Mouse (Mus musculus) adrenal gland, postnatal 36 days (tissue): ENCODE measurements around the gene Tescl. TPM values are rescaled to one million over a fixed set of nuclear protein-coding genes. Genes with fewer than 3 reads are reported as not detected.

Experiments used
- DNase-seq, 2 experiments: peaks; one replicate each; pipeline ENCODE4 v3.0.0; 2021; ENCODE audit warnings: mixed read lengths in 1 of 2
- long read RNA-seq, 2 experiments: library from polyadenylated mRNA; stranded (forward); transcript quantifications; one replicate each; pipeline ENCODE4 v2.0.0; 2021; ENCODE audit warnings: borderline sequencing depth in 2 of 2
- total RNA-seq, 2 experiments: library from RNA; stranded (reverse); gene quantifications; 2 replicates each; pipeline ENCODE4 v1.2.3; 2021

Gene Tescl
- under 1 TPM; 0.36 to 0.56 TPM for total RNA-seq
- long read RNA-seq, experiment 1: 0 reads
- long read RNA-seq, experiment 2, partial matches to known transcripts: 0 of 1 reads
- long read RNA-seq, experiment 2, other reads (novel, unspliced or antisense): 0 of 1 reads

GRCm38 (mm10) chr7:24333304-24333986, at the start of gene Tescl:
Tescl (minus strand) TSS chr7:24333936.
- peak in 1 of 2 experiments; percentile 15 for DNase-seq

GRCm38 (mm10) chr7:24382730-24383372, 49.1 kb upstream of the Tescl start:
- no peak for DNase-seq

GRCm38 (mm10) chr7:24380370-24380769, 46.6 kb upstream of the Tescl start:
- DNase-seq: no peak

DNA sequence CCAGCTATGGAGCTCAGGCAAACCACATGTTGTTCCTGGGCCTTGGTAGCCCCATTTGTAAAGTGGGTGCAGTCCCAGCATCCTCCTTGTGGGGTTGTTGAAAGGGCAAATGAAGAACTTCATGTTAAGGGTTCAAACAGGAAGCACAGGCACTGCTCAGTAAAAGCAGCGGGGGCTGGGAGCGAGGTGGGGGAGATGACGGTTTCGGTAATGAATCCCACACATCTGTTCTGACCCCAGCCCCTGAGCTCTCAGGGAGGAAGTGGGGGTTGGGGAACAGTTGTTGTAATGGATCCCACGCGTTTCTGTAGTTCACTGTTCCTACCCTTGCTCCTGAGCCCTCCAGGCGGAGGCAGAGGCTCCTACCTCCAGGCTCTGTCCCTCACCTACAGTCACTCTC, 46.2 kb upstream of the Tescl start:
- no peak for DNase-seq

GRCm38 (mm10) chr7:24378049-24378701, 44.4 kb upstream of the Tescl start:
- DNase-seq: no peak

DNA sequence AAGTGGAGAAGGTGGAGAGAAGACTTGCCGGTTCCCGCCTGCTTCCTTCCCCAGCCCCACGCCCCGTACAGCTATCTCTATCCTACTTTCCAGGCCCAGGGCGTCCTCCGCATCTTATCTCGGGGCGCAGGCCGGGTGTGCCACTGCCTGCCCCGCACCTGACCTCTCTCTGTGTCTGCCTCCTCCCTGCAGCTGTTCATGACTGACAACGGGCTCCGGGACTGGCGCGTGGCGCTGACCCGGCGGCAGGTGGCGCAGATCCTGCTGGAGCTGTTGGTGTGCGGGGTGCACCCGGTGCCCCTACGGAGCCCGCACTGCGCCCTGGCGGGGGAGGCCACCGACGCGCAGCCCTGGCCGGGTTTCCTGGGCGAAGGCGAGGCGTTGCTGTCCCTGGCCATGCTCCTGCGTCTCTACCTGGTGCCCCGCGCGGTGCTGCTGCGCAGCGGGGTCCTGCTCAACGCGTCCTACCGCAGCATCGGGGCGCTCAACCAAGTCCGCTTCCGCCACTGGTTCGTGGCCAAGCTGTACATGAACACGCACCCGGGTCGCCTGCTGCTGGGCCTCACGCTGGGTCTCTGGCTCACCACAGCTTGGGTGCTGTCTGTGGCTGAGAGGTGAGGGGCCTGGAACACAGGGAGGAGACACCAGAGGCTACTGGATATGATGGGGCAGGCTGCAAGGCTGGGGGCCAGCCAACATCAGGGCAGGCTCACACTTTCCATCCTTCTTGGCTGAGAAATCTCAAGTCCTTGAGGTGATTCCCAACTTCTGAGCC, 43.5 kb upstream of the Tescl start:
- peak; percentile 64 to 75 for DNase-seq

DNA sequence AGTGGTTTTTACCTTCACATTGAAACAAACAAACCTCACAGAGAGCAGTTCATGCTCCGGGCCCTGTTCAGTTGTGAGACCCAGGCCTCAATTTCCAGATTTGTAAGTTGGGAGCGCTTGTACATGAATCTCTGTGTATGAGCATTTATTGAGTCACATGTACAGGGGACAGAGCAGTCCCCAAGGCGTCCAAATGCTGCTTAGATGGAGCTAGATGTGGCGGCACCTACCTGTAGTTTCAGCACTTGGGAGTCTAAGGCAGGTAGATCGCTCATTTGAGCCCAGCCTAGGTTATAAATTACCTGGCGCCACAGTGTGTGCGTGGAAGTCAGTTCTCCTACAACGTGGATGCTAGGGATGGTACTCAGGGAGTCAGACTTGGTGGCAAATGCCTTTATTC, 42.7 kb upstream of the Tescl start:
- no peak for DNase-seq

- DNase-seq: peak in 1 of 2 experiments; percentile 43
Observed at GRCm38 (mm10) chr7:24373538-24374379, 40.0 kb upstream of the Tescl start.

DNA sequence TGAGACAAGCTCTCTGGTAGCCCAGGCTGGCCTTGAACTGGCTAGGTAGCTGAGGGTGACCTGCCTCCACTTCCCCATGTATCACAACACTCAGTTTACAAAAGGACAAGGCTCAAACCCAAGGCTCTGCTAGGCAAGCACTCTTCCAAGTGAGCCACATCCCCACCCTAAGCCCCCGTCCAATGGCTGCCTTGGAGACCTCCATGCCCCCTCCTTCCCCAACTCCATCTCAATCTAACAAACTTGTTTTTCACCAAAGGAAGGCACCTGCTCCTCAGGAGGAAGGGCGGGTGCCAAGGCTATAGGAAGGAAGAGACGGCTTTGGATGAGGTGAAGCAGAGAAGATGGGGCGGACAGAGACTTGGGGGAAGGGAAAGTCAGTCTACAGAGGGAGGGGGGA, 39.0 kb upstream of the Tescl start:
- no peak for DNase-seq

DNA sequence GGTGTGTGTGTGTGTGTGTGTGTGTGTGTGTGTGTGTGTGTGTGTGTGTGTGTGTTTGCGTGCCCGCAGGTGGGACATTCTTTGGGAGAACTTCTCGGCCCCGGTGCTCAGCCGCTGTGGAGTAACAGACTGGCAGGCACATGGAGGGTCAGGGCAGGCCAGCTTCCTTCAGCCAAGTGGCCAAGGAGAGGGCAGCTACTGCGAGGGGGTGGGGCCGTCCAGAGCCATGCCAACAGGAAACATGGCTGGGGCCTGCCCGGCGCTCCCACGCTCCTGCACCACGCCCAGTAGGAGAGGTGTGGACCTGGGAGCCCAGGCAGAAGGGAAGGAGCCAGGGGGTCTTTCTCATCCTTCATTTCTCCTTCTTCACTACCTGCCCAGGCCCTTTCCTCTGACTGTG, 38.6 kb upstream of the Tescl start:
- no peak for DNase-seq

- DNase-seq: no peak
Observed at GRCm38 (mm10) chr7:24371809-24372145, 38.0 kb upstream of the Tescl start.

DNA sequence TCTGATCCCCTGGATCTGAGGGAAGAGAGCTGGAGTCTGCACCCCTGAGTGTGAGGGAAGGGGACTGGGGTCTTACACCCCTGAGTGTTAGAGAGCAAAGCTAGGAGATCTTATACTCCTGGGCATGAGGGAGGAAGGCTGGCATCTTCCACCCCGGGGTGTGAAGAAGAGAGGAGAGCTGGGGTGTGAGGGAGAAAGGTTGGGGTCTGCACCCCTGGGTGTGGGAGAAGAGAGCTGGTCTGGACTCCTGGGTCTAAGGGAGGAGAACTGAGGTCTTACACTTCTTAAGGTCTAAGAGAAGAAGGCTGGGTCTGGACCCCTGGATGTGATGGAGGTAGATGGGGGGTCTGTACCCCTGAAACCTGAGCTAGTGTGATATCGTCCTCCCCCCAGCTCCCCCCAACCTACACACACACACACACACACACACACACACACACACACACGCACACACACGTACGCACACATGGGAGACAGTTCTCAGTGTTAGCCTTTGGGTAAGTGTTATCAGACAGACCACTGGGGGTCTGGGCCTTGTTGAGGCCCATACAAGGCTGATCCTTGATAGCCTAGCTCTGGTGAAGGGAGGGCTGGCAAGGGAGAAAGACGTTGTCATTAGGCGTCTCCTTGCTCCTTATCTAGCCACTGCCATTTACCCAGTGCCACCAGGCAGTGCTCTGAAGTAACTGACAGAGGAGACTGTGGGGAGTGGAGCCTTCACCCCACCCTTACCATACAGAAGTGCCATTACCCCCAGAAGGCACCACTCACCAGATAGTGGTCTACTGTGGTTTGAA, 37.5 kb upstream of the Tescl start:
- DNase-seq: no peak

GRCm38 (mm10) chr7:24369731-24370541, 36.2 kb upstream of the Tescl start, which contains the start of gene Kcnn4:
Kcnn4 (plus strand) TSS chr7:24370263.
- DNase-seq: no peak

DNA sequence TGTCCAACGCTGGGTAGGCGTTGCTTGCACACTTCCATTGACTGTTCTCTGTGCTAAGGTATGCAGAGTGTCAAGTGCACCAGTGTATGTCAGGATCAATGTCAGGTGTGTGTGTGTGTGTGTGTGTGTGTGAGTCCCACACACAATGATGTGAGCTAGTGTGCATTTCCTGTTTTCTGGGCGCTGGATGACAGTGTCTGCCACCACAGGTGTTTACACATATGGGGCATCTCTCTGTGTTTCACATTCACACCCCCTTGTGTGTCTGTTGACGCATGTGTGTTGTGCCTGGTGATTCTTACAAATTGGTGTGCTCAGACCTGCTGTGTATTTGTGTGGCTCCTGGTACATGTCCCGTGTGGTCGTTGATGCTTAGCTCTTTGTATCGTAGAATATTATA, 35.2 kb upstream of the Tescl start:
- DNase-seq: no peak

- DNase-seq: no peak
Observed at GRCm38 (mm10) chr7:24368226-24368625, 34.5 kb upstream of the Tescl start.

- no peak for DNase-seq
Observed at GRCm38 (mm10) chr7:24366716-24367632, 33.2 kb upstream of the Tescl start.

GRCm38 (mm10) chr7:24365258-24366014, 31.7 kb upstream of the Tescl start:
- peak; percentile 27 to 52 for DNase-seq

- peak; percentile 83 to 86 for DNase-seq
Observed at GRCm38 (mm10) chr7:24364827-24365226, 31.1 kb upstream of the Tescl start.
